In genomic region chr5:108368446-108368845, GRCm38 (mm10) we compare ENCODE assay signal across 9 mouse cellular contexts. TPM values are rescaled to one million over a fixed set of nuclear protein-coding genes. Genes with fewer than 3 reads are reported as not detected.
DNase-seq lines count a peak whose midpoint lies in the region; ATAC-seq lines count a peak whose summit lies in the region.
"Had no signal": no experiment of that assay in that cellular context is flagged by ENCODE, and none has a peak within 500 bp of the region (broad histone marks: within the 10 kb centered on the region; RNA-seq: fewer than 3 reads in every experiment).

No protein-coding gene starts in this region.

- peak overlapping the region; percentile 39 for H3K4me3 ChIP-seq in kidney, embryonic 15.5 days (replicated peaks)
- peak overlapping the region; percentile 48 for H3K4me3 ChIP-seq in embryonic facial prominence, embryonic 10.5 days
- peak overlapping the region; percentile 62 for H3K4me3 ChIP-seq in hindbrain, embryonic 14.5 days (replicated peaks; ENCODE audit: low read length)
- H3K4me3 ChIP-seq in midbrain, embryonic 15.5 days = peak overlapping the region; percentile 86

- peaks cover 35% of the 10 kb centered on the region for H3K4me1 ChIP-seq in kidney, embryonic 15.5 days
- peaks cover 27% of the 10 kb centered on the region for H3K4me1 ChIP-seq in embryonic facial prominence, embryonic 10.5 days
- peaks cover 24% of the 10 kb centered on the region for H3K4me1 ChIP-seq in hindbrain, embryonic 14.5 days (replicated peaks; ENCODE audit: control insufficient read depth, insufficient read depth, low read length)
- peaks cover 40% of the 10 kb centered on the region for H3K4me1 ChIP-seq in midbrain, embryonic 15.5 days

- no peaks in the 10 kb centered on the region for H3K9me3 ChIP-seq in kidney, embryonic 15.5 days (replicated peaks)
- no peaks in the 10 kb centered on the region for H3K9me3 ChIP-seq in embryonic facial prominence, embryonic 10.5 days
- no peaks in the 10 kb centered on the region for H3K9me3 ChIP-seq in hindbrain, embryonic 14.5 days (ENCODE audit: control insufficient read depth, low read length)
- H3K9me3 ChIP-seq in midbrain, embryonic 15.5 days = no peaks in the 10 kb centered on the region

- peaks cover 98% of the 10 kb centered on the region for H3K27me3 ChIP-seq in kidney, embryonic 15.5 days
- H3K27me3 ChIP-seq in embryonic facial prominence, embryonic 10.5 days (replicated peaks; ENCODE audit: low read depth, poor library complexity, severe bottlenecking) = peaks cover 100% of the 10 kb centered on the region
- peaks cover 95% of the 10 kb centered on the region for H3K27me3 ChIP-seq in hindbrain, embryonic 14.5 days (ENCODE audit: control insufficient read depth, insufficient read depth, low read length)
- peaks cover 84% of the 10 kb centered on the region for H3K27me3 ChIP-seq in midbrain, embryonic 15.5 days (replicated peaks)

- peak overlapping the region; percentile 97 for H3K4me2 ChIP-seq in kidney, embryonic 15.5 days
- peak overlapping the region; percentile 90 for H3K4me2 ChIP-seq in hindbrain, embryonic 14.5 days (replicated peaks)
- H3K4me2 ChIP-seq in midbrain, embryonic 15.5 days = peak overlapping the region; percentile 95

- no peaks in the 10 kb centered on the region for H3K36me3 ChIP-seq in kidney, embryonic 15.5 days
- H3K36me3 ChIP-seq in embryonic facial prominence, embryonic 10.5 days (replicated peaks) = no peaks in the 10 kb centered on the region
- no peaks in the 10 kb centered on the region for H3K36me3 ChIP-seq in hindbrain, embryonic 14.5 days (replicated peaks; ENCODE audit: control insufficient read depth, insufficient read depth)
- no peaks in the 10 kb centered on the region for H3K36me3 ChIP-seq in midbrain, embryonic 15.5 days (replicated peaks)

- ATAC-seq in kidney, embryonic 15.5 days (replicated peaks; ENCODE audit: low FRiP score) = no peak
- peak; percentile 29; the same call in 1 of the 2 replicates for ATAC-seq in hindbrain, embryonic 14.5 days (ENCODE audit: low FRiP score)
- peak; percentile 32 for ATAC-seq in midbrain, embryonic 15.5 days (replicated peaks)

- no peak overlapping the region for H3K27ac ChIP-seq in kidney, embryonic 15.5 days
- no peak overlapping the region for H3K27ac ChIP-seq in embryonic facial prominence, embryonic 10.5 days (replicated peaks)
- H3K27ac ChIP-seq in hindbrain, embryonic 14.5 days = no peak overlapping the region
- no peak overlapping the region for H3K27ac ChIP-seq in midbrain, embryonic 15.5 days

- no peak for DNase-seq in kidney, adult 8-10 months
- DNase-seq in embryonic facial prominence, embryonic 10.5 days (ENCODE audit: low spot score) = peak; percentile 36
- DNase-seq in hindbrain, embryonic 14.5 days (ENCODE audit: low spot score) = no peak
- no peak for DNase-seq in adrenal gland, adult 18-20 months (ENCODE audit: low spot score in 2 of 2)
- DNase-seq in spleen, postnatal 10 days (ENCODE audit: low spot score in 2 of 2) = no peak
- DNase-seq in gastrocnemius, adult 18-20 months (ENCODE audit: low spot score) = no peak

- no peak overlapping the region for H3K9ac ChIP-seq in kidney, embryonic 15.5 days
- H3K9ac ChIP-seq in hindbrain, embryonic 14.5 days = no peak overlapping the region; the same call in 1 of the 2 replicates
- peak overlapping the region; percentile 34; the same call in 1 of the 2 replicates for H3K9ac ChIP-seq in midbrain, embryonic 15.5 days

- WGBS in kidney, embryonic 15.5 days = 7% methylated on average over 6 of the region's 6 CpGs
- 5% methylated on average over 6 of the region's 6 CpGs for WGBS in embryonic facial prominence, embryonic 10.5 days
- 3% methylated on average over 6 of the region's 6 CpGs for WGBS in hindbrain, embryonic 14.5 days
- 6% methylated on average over 6 of the region's 6 CpGs for WGBS in midbrain, embryonic 15.5 days

RNA-seq across cellular contexts. Expression of gene Gm42517, which starts 0.7 kb away (rescaled TPM):
- 0.09 TPM in 1 of 2 replicates, not detected in the other for polyA plus RNA-seq in kidney, embryonic 15.5 days (2015; fragmentation: Nextera tagmentation; extraction: Ambion mirVana)
- polyA plus RNA-seq in embryonic facial prominence, embryonic 10.5 days (2016; fragmentation: Nextera tagmentation; extraction: Ambion mirVana) = not detected in 2 replicates
- polyA plus RNA-seq in hindbrain, embryonic 14.5 days (2014; fragmentation: Nextera tagmentation; extraction: Ambion mirVana) = 4.3 and 6.1 TPM in 2 replicates
- 2.5 and 3.2 TPM in 2 replicates for polyA plus RNA-seq in midbrain, embryonic 15.5 days (2015; fragmentation: Nextera tagmentation; extraction: Ambion mirVana)
- 1 to 10 TPM; 2.5 to 2.6 TPM for total RNA-seq in adrenal gland, adult 18-20 months (2021)
- under 1 TPM; 0.32 to 0.36 TPM for total RNA-seq in gastrocnemius, adult 18-20 months (2021)

RNA-seq across cellular contexts. Expression of gene Pde6b, which starts 19.7 kb away (rescaled TPM):
- 0.31 and 0.34 TPM in 2 replicates for polyA plus RNA-seq in kidney, embryonic 15.5 days (2015; fragmentation: Nextera tagmentation; extraction: Ambion mirVana)
- polyA plus RNA-seq in embryonic facial prominence, embryonic 10.5 days (2016; fragmentation: Nextera tagmentation; extraction: Ambion mirVana) = 0.16 and 0.39 TPM in 2 replicates
- 0.28 TPM in 1 of 2 replicates, not detected in the other for polyA plus RNA-seq in hindbrain, embryonic 14.5 days (2014; fragmentation: Nextera tagmentation; extraction: Ambion mirVana)
- polyA plus RNA-seq in midbrain, embryonic 15.5 days (2015; fragmentation: Nextera tagmentation; extraction: Ambion mirVana) = 0.23 and 0.28 TPM in 2 replicates
- not detected for total RNA-seq in adrenal gland, adult 18-20 months (2021)
- total RNA-seq in gastrocnemius, adult 18-20 months (2021) = not detected
- total RNA-seq: heart, postnatal 10 days had no signal

RNA-seq across cellular contexts. Expression of gene Pigg, which starts 56.0 kb away (rescaled TPM):
- polyA plus RNA-seq in kidney, embryonic 15.5 days (2015; fragmentation: Nextera tagmentation; extraction: Ambion mirVana) = 6.7 and 7.5 TPM in 2 replicates
- polyA plus RNA-seq in embryonic facial prominence, embryonic 10.5 days (2016; fragmentation: Nextera tagmentation; extraction: Ambion mirVana) = 6.4 and 7.6 TPM in 2 replicates
- 2.3 and 2.9 TPM in 2 replicates for polyA plus RNA-seq in hindbrain, embryonic 14.5 days (2014; fragmentation: Nextera tagmentation; extraction: Ambion mirVana)
- 5.6 and 6.3 TPM in 2 replicates for polyA plus RNA-seq in midbrain, embryonic 15.5 days (2015; fragmentation: Nextera tagmentation; extraction: Ambion mirVana)
- 10 to 100 TPM; 11.4 to 14.6 TPM for total RNA-seq in adrenal gland, adult 18-20 months (2021)
- total RNA-seq in gastrocnemius, adult 18-20 months (2021) = 1 to 10 TPM; 4.2 to 4.5 TPM
